Mouse (Mus musculus): Measurements from ENCODE around the gene Rptor.

GRCm38 (mm10) chr11:119607464-119607863, 4.8 kb downstream of the Rptor start:
- TF ChIP-seq CTCF (IDR thresholded peaks at IDR 0.05; ENCODE audit: low read depth) (no peak), EP300 (IDR thresholded peaks at IDR 0.05; ENCODE audit: low read depth) (no peak)

Measured in liver, postnatal 0 days (tissue).